Comparison of ENCODE assay signal across 11 mouse cellular contexts in the genomic region with DNA sequence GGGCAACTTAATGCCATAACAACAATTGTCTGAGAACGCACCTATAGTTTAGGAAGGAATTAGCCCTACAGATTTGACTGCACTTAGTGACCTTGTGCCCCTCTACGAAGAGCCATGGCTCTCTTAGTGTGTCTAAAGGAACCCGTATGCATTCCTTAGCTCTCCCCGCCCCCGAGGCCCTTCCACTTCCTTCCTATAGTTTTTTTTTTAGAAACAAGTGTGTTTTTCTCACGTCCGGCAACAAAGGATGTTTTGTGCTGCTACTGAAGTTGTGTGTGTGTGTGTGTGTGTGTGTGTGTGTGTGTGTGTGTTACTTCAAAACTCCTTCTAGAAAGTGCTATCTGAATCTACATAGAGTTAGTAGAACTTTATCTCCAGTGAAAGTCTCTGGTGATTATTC. TPM values are rescaled to one million over a fixed set of nuclear protein-coding genes. Genes with fewer than 3 reads are reported as not detected.
A peak's percentile ranks its signal among the peaks of the same experiment; 100 is the strongest.
DNase-seq lines count a peak whose midpoint lies in the region; ATAC-seq and TF ChIP-seq lines count a peak whose summit lies in the region.
"Had no signal": no experiment of that assay in that cellular context is flagged by ENCODE, and none has a peak within 500 bp of the region (broad histone marks: within the 10 kb centered on the region; RNA-seq: fewer than 3 reads in every experiment).

No protein-coding gene starts in this region.

- ATAC-seq in CD4-positive, CD25-positive, alpha-beta regulatory T cell, adult 4 months = peak; percentile 41
- ATAC-seq in megakaryocyte, adult 5-6 weeks (ENCODE audit: poor library complexity, severe bottlenecking) = peak; percentile 20; the same call in 1 of the 2 replicates

- H3K27ac ChIP-seq in gastrocnemius, adult 2 months = peak overlapping the region; percentile 79
- H3K27ac ChIP-seq: limb, embryonic 15.5 days had no signal

- intact Hi-C loops in gastrocnemius, adult 2 months (cut with DNase I) = no loop called here

- DNase-seq in gastrocnemius, adult 2 months = peak; percentile 22
- no peak for DNase-seq in gastrocnemius, adult 18-20 months (ENCODE audit: low spot score)
- peak; percentile 65 for DNase-seq in induced T-regulatory cell, adult 2 months (ENCODE audit: low read depth)
- DNase-seq in cerebellum, postnatal 14 days = no peak
- DNase-seq in frontal cortex, postnatal 25 days (ENCODE audit: low spot score in 2 of 2) = no peak
- DNase-seq in urinary bladder, postnatal 25 days (ENCODE audit: low spot score) = no peak
- DNase-seq: gastrocnemius, postnatal 14 days had no signal

- no peak overlapping the region for H3K4me3 ChIP-seq in gastrocnemius, adult 2 months
- H3K4me3 ChIP-seq: limb, embryonic 15.5 days had no signal

- no peak for TF ChIP-seq CTCF in gastrocnemius, adult 2 months (IDR thresholded peaks at IDR 0.05)

RNA-seq across cellular contexts. Expression of a gene that starts 23.5 kb away (rescaled TPM):
- not detected for total RNA-seq in gastrocnemius, adult 2 months (2021)
- total RNA-seq in gastrocnemius, adult 18-20 months (2021) = not detected
- not detected for polyA plus RNA-seq in CD4-positive, CD25-positive, alpha-beta regulatory T cell, adult 4 months (2017; shearing (Covaris generic))
- total RNA-seq in megakaryocyte, adult 5-6 weeks (2015) = not detected in 2 replicates
- total RNA-seq in megakaryocyte, adult 5-6 weeks (2017) = not detected in 2 replicates
- total RNA-seq: CH12.LX; gastrocnemius, postnatal 14 days had no signal
- polyA plus RNA-seq: limb, embryonic 15.5 days had no signal

Comparison
In these comparisons a context has a peak if more than half of its experiments do, and no peak if none do; other contexts are left out.
1. DNase-seq: peak in gastrocnemius, adult 2 months (single experiment) and induced T-regulatory cell, adult 2 months (single experiment); none in gastrocnemius, adult 18-20 months (single experiment), cerebellum, postnatal 14 days (0 of 2), frontal cortex, postnatal 25 days (0 of 2) and urinary bladder, postnatal 25 days (single experiment).